Mouse (Mus musculus) forelimb bud, embryonic 11.5 days (tissue): ENCODE data around the gene Zfp266.
A peak's percentile ranks its signal among the peaks of the same experiment; 100 is the strongest.
"Not testable (repeated sequence)": the region's sequence is repeated elsewhere in the genome, so short reads cannot be mapped to it uniquely, and the experiment has no call there.

Source experiments
- DNase-seq: peaks from one replicate; pipeline ENCODE4 v3.0.0-alpha.2; 2012; ENCODE audit warnings: low read depth, low spot score

Gene Zfp266

GRCm38 (mm10) chr9:20521306-20521957 lies at the start of gene Zfp266:
Gene Zfp266, minus strand, starts transcription at chr9:20521417.
- DNase-seq, result peak; percentile 89

GRCm38 (mm10) chr9:20565326-20566030 lies 44.3 kb upstream of the Zfp266 start:
- not testable (repeated sequence) for DNase-seq

- no peak for DNase-seq
Measured at GRCm38 (mm10) chr9:20562177-20562576, 41.0 kb upstream of the Zfp266 start.

- DNase-seq, result no peak
Measured at GRCm38 (mm10) chr9:20552698-20553097, 31.5 kb upstream of the Zfp266 start.

- no peak for DNase-seq
Measured at GRCm38 (mm10) chr9:20551781-20552275, 30.6 kb upstream of the Zfp266 start.

GRCm38 (mm10) chr9:20545151-20545550 lies 23.9 kb upstream of the Zfp266 start:
- peak; percentile 40 for DNase-seq

- peak; percentile 84 for DNase-seq
Measured at GRCm38 (mm10) chr9:20544070-20544821, 23.0 kb upstream of the Zfp266 start.

GRCm38 (mm10) chr9:20543496-20543895 lies 22.3 kb upstream of the Zfp266 start:
- DNase-seq, result no peak

- DNase-seq, result no peak
Measured at GRCm38 (mm10) chr9:20536598-20536997, 15.4 kb upstream of the Zfp266 start.

- DNase-seq, result no peak
Measured at GRCm38 (mm10) chr9:20534326-20534926, 13.2 kb upstream of the Zfp266 start.

- peak; percentile 26 for DNase-seq
Measured at GRCm38 (mm10) chr9:20520531-20521210, 546 bp downstream of the Zfp266 start.

GRCm38 (mm10) chr9:20519949-20520348 lies 1.3 kb downstream of the Zfp266 start:
- no peak for DNase-seq

GRCm38 (mm10) chr9:20518708-20519107 lies 2.5 kb downstream of the Zfp266 start:
- DNase-seq, result no peak

GRCm38 (mm10) chr9:20517727-20518126 lies 3.5 kb downstream of the Zfp266 start:
- DNase-seq, result no peak

- no peak for DNase-seq
Measured at GRCm38 (mm10) chr9:20514016-20514415, 7.2 kb downstream of the Zfp266 start.

GRCm38 (mm10) chr9:20512714-20513113 lies 8.5 kb downstream of the Zfp266 start:
- DNase-seq, result no peak

- no peak for DNase-seq
Measured at GRCm38 (mm10) chr9:20511645-20512044, 9.6 kb downstream of the Zfp266 start.

- DNase-seq, result no peak
Measured at GRCm38 (mm10) chr9:20510346-20510745, 10.9 kb downstream of the Zfp266 start.

GRCm38 (mm10) chr9:20509676-20510075 lies 11.5 kb downstream of the Zfp266 start:
- no peak for DNase-seq

- no peak for DNase-seq
Measured at GRCm38 (mm10) chr9:20504801-20505200, 16.4 kb downstream of the Zfp266 start.

- DNase-seq, result peak; percentile 9
Measured at GRCm38 (mm10) chr9:20493281-20493680, 27.9 kb downstream of the Zfp266 start.
